Comparison of ENCODE assay signal across 8 mouse cellular contexts in genomic region chr12:111809762-111810161, GRCm38 (mm10). TPM values are rescaled to one million over a fixed set of nuclear protein-coding genes. Genes with fewer than 3 reads are reported as not detected.
DNase-seq lines count a peak whose midpoint lies in the region.

No protein-coding gene starts in this region.

- WGBS in hindbrain, embryonic 10.5 days = 5% methylated on average over 9 of the region's 9 CpGs

- DNase-seq in Muller cell, postnatal 12 days (ENCODE audit: inconsistent ontology term) = peak; percentile 90
- peak; percentile 89 to 93 for DNase-seq in cerebellum, postnatal 10 days
- DNase-seq in frontal cortex, postnatal 10 days (ENCODE audit: low spot score in 2 of 2) = peak; percentile 61
- peak; percentile 82 for DNase-seq in hindbrain, embryonic 10.5 days (ENCODE audit: low spot score)
- DNase-seq in layer of hippocampus, postnatal 10 days (ENCODE audit: low spot score in 2 of 2) = peak; percentile 72
- peak; percentile 79 for DNase-seq in lung, postnatal 14 days
- peak; percentile 74 for DNase-seq in ovary, postnatal 36 days (ENCODE audit: low spot score)
- DNase-seq in thymus, postnatal 4 days = peak; percentile 82

- H3K4me1 ChIP-seq in hindbrain, embryonic 10.5 days (replicated peaks) = peaks cover 45% of the 10 kb centered on the region

- peak overlapping the region; percentile 16; the same call in 1 of the 2 replicates for H3K4me3 ChIP-seq in hindbrain, embryonic 10.5 days

- no peaks in the 10 kb centered on the region for H3K27me3 ChIP-seq in hindbrain, embryonic 10.5 days (ENCODE audit: insufficient read depth, poor library complexity, severe bottlenecking)

- no peaks in the 10 kb centered on the region for H3K9me3 ChIP-seq in hindbrain, embryonic 10.5 days

- peaks cover 68% of the 10 kb centered on the region for H3K36me3 ChIP-seq in hindbrain, embryonic 10.5 days

- H3K27ac ChIP-seq in hindbrain, embryonic 10.5 days = peak overlapping the region; percentile 54

RNA-seq across cellular contexts. Expression of gene Xrcc3, which starts 3.9 kb away (rescaled TPM):
- polyA plus RNA-seq in hindbrain, embryonic 10.5 days (2016; fragmentation: Nextera tagmentation; extraction: Ambion mirVana) = 13.2 and 15.1 TPM in 2 replicates
- 1 to 10 TPM; 3.2 to 4.1 TPM for total RNA-seq in layer of hippocampus, postnatal 10 days (2021)

RNA-seq across cellular contexts. Expression of gene Zfyve21, which starts 4.2 kb away (rescaled TPM):
- polyA plus RNA-seq in hindbrain, embryonic 10.5 days (2016; fragmentation: Nextera tagmentation; extraction: Ambion mirVana) = 71.5 and 75.4 TPM in 2 replicates
- 10 to 100 TPM; 21.5 to 22.0 TPM for total RNA-seq in layer of hippocampus, postnatal 10 days (2021)

RNA-seq across cellular contexts. Expression of gene Klc1, which starts 51.1 kb away (rescaled TPM):
- polyA plus RNA-seq in hindbrain, embryonic 10.5 days (2016; fragmentation: Nextera tagmentation; extraction: Ambion mirVana) = 192 and 303 TPM in 2 replicates
- 100 to 1,000 TPM; 840 to 877 TPM for total RNA-seq in layer of hippocampus, postnatal 10 days (2021)

Comparison
In these comparisons a context has a peak if more than half of its experiments do, and no peak if none do; other contexts are left out.
1. Peak in every context shown above with its lines: DNase-seq, H3K4me3 ChIP-seq and H3K27ac ChIP-seq.